Mouse (Mus musculus) bone marrow macrophage, adult 2 months (primary cell): ENCODE measurements at regions not wholly inside any gene's neighbourhood (a gene's known extent, or its start where the extent isn't known, plus 50 kb on each side); places are given as distances from the start of the nearest gene placed in this dataset.
A peak's percentile ranks its signal among the peaks of the same experiment; 100 is the strongest.

ENCODE experiments used
- H3K27ac ChIP-seq: 2 replicates; pipeline ENCODE4 v1.5.1; 2012; ENCODE audit warnings: low read depth, low read length; ENCODE audit not compliant: insufficient read depth
- H3K4me1 ChIP-seq: 2 replicates; pipeline ENCODE4 v1.6.1; 2012; ENCODE audit warnings: low read length; ENCODE audit not compliant: control insufficient read depth, insufficient read depth
- H3K4me3 ChIP-seq: 2 replicates; pipeline ENCODE4 v1.5.1; 2012; ENCODE audit warnings: mild to moderate bottlenecking, low read length, moderate library complexity; ENCODE audit not compliant: insufficient read depth
- CTCF ChIP-seq: IDR thresholded peaks from 2 replicates; pipeline ENCODE4 v1.5.1; 2012; ENCODE audit warnings: low read depth, mild to moderate bottlenecking, low read length, moderate library complexity
- POLR2A ChIP-seq: IDR thresholded peaks from 2 replicates; pipeline ENCODE4 v1.6.1; 2012; ENCODE audit warnings: mild to moderate bottlenecking, low read depth, low read length, borderline replicate concordance

- TF ChIP-seq CTCF, result no peak
- TF ChIP-seq POLR2A, result no peak
- Histone ChIP-seq H3K4me3 (0 out of 2 replicates have a peak overlapping the region, but pooled peaks have one; percentile 13), H3K27ac (peak overlapping the region; percentile 55), H3K4me1 (peaks cover 19% of the 10 kb centered on the region)
Observed at GRCm38 (mm10) chr13:107837206-107837952, 206.9 kb upstream of the Smim15 start.

DNA sequence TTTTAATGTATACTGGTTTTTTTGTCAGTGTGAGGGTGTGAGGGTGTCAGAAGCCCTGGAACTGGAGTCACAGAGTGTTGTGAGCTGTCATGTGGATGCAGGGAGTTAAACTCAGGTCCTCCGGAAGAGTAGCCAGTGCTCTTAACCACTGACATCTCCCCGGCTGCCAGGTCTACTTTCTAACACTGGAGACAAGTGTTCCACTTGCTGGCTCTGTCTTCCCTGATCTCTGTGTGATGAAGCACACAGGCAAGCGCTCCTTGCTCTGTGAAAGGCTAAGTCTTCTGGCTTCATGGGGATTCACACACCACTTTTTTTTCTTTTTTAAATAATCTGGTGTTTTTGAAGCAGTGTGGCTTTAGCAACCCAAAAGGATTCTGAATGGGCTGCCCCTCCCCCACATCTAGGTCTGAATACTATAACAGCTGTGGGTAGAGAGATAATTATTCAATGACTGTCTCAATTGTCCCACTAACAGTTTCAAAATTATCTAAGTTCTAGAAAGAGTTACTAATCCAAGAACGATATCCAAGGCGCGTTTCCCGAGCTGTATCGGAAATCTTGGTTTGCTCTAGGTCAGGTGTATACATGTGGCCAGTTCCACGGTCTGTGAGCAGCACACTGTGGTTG is 208.4 kb upstream of the Smim15 start:
- Histone ChIP-seq H3K4me3 (no peak overlapping the region), H3K27ac (no peak overlapping the region), H3K4me1 (peaks cover 24% of the 10 kb centered on the region)
- TF ChIP-seq CTCF, result no peak
- TF ChIP-seq POLR2A, result no peak

GRCm38 (mm10) chr13:107831997-107832396 is 212.2 kb upstream of the Smim15 start:
- TF ChIP-seq CTCF (no peak), POLR2A (no peak)
- no peak overlapping the region for H3K27ac ChIP-seq
- no peak overlapping the region for H3K4me3 ChIP-seq
- peaks cover 24% of the 10 kb centered on the region for H3K4me1 ChIP-seq

GRCm38 (mm10) chr13:107831221-107831681 is 213.0 kb upstream of the Smim15 start:
- H3K27ac ChIP-seq, result no peak overlapping the region
- peaks cover 28% of the 10 kb centered on the region for H3K4me1 ChIP-seq
- peak overlapping the region; percentile 37 for H3K4me3 ChIP-seq

GRCm38 (mm10) chr13:107830281-107830680 is 214.0 kb upstream of the Smim15 start:
- no peak overlapping the region for H3K4me3 ChIP-seq

More at GRCm38 (mm10) chr13:107831221-107831681, 213.0 kb upstream of the Smim15 start:
- no peak for TF ChIP-seq CTCF
- TF ChIP-seq POLR2A, result no peak

DNA sequence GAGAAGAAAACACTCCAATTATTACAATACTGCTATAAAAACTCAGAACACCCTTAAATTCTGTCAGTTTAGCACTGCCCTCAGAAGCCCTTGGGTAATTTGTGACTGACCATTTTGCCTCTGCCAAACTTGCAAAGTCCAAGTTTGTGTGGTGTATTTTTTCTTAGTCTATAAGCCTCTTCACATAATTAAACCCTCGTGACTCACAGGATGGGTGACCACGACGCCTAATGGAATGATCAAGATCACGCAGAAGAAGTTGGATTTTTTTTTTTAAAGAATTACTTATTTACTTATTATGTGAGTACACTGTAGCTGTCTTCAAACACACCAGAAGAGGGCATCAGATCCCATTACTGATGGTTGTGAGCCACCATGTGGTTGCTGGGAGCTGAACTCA is 214.4 kb upstream of the Smim15 start:
- Histone ChIP-seq H3K27ac (no peak overlapping the region), H3K4me1 (peaks cover 30% of the 10 kb centered on the region), H3K4me3 (no peak overlapping the region)
- TF ChIP-seq CTCF, result no peak
- no peak for TF ChIP-seq POLR2A

More at GRCm38 (mm10) chr13:107830281-107830680, 214.0 kb upstream of the Smim15 start:
- Histone ChIP-seq H3K27ac (no peak overlapping the region), H3K4me1 (peaks cover 30% of the 10 kb centered on the region)
- TF ChIP-seq POLR2A, result no peak
- no peak for TF ChIP-seq CTCF

DNA sequence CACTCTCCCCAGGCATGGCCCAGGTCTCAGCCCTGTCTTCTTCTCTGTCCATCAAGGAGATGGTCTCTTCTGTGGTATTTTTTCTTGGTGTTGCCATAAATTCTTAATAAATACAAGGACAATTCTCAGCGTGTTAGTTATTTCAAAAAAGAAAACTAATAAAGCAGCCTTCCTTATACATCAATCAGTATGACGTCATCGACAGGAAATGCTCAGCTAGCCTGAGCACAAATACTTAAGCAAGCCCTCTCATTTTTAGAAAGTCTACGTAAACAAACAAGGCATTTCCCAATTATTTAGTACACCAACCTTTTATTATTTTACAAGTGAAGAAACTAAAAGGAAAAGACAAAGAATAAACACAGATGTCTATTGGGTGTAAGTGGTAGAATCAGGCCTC is 218.6 kb upstream of the Smim15 start:
- Histone ChIP-seq H3K4me3 (no peak overlapping the region), H3K27ac (no peak overlapping the region), H3K4me1 (peaks cover 23% of the 10 kb centered on the region)
- TF ChIP-seq CTCF (no peak), POLR2A (no peak)

DNA sequence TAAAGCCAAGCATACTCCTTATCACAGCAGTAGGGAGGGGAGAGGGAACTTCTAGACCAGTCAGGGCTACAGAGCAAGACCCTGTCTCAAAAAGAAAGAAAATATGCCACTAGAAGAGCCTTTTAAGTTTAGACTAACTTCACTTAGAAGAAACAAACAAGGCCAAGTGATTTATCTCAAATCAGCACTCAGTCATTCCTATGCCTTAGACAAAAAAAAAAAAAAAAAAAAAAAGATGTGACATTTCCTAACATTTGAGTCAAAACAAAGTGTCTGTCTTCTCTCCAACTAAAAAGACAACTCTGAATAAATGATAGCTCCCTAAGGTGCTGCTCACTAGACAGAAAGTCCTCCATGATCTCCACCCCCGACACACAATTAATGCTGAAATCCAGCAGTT is 220.9 kb upstream of the Smim15 start:
- Histone ChIP-seq H3K4me1 (peaks cover 15% of the 10 kb centered on the region), H3K27ac (no peak overlapping the region), H3K4me3 (no peak overlapping the region)
- no peak for TF ChIP-seq POLR2A
- TF ChIP-seq CTCF, result no peak

DNA sequence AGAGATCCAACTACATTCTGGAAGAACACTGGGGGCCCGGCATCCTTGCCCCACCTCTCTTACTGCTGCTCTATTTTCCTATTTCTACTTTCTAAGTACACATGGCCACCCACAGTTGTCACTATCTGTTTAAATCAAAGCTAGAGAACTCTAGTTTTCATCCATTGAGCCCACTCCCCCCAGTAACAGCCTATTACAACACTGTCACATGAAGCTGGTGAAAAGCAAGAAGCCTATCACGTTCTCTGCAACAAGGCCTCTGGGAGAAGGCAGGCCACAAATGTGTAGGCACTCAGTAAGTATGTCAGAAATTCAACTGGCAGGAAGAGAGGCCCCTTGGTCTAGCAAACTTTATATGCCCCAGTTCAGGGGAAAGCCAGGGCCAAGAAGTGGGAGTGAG is 222.0 kb upstream of the Smim15 start:
- Histone ChIP-seq H3K4me1 (peaks cover 12% of the 10 kb centered on the region), H3K4me3 (no peak overlapping the region), H3K27ac (no peak overlapping the region)
- TF ChIP-seq POLR2A (no peak), CTCF (no peak)

DNA sequence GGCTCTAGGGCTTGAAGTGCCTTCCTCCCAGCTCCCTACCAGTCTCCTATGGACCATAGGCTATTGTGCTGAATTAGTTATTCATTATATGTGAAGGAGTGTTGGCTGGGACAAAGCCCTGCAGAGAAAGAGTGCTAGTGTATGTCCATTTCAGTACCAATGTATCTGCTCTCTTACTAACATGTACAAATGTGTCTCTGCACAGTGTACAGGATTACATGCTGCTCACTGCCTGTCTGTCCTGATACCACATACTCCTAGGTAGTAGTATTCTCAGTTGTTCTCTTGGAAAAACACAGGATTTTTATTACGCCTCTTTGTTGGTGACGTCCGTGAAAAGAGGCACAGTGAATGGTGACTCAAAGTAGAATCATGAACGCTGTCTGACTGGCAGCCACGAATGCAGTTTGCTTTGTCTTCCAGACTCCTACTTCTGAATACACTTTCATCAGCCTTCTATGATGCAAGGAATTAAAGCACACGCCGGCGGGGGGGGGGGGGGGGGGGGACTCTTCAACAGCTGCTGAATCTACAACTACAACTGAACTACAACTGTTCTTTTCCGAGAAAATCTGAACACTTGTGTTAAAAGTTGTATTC is 230.6 kb upstream of the Smim15 start:
- H3K27ac ChIP-seq, result no peak overlapping the region
- TF ChIP-seq POLR2A, result no peak
- no peak for TF ChIP-seq CTCF
- H3K4me1 ChIP-seq, result peaks cover 21% of the 10 kb centered on the region
- H3K4me3 ChIP-seq, result no peak overlapping the region
